Mouse (Mus musculus): ENCODE measurements around the gene Negr1.

DNA sequence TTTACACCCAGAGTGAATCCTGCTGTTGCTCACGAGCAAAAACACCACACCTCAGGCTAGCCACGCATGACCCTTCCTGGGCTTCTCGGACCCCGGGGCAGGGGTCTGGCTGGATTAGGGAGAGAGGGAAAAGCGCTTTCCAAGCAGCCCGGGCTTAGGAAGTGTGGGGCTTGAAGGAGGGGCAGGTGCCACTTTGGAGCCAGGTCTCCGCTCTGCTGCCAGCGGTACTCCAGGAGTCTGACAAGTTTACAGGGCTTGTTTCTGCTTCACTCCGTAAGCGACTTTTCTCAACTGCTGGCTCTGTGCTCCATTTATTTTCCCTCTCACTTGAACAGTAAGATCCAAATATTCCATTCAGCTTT is 811 bp downstream of the Negr1 start:
- TF ChIP-seq CTCF (IDR thresholded peaks at IDR 0.05; ENCODE audit: control insufficient read depth, insufficient read depth, insufficient read length) (no peak), CEBPB (IDR thresholded peaks at IDR 0.05; ENCODE audit: low read depth) (no peak), USF1 (IDR thresholded peaks at IDR 0.05; ENCODE audit: low read depth) (no peak), MYOD1 (IDR thresholded peaks at IDR 0.05; ENCODE audit: control insufficient read depth, insufficient read length, low read depth) (no peak), MAX (IDR thresholded peaks at IDR 0.05) (no peak), FOSL1 (IDR thresholded peaks at IDR 0.05; ENCODE audit: insufficient read depth, low read length, poor library complexity, severe bottlenecking) (no peak), MYOG (IDR thresholded peaks at IDR 0.05; ENCODE audit: control insufficient read depth, extremely low read depth, insufficient read length) (no peak)
